Mouse (Mus musculus) small intestine, adult 2 months (tissue): ENCODE measurements at regions not wholly inside any gene's neighbourhood (a gene's known extent, or its start where the extent isn't known, plus 50 kb on each side); places are given as distances from the start of the nearest gene placed in this dataset.

ENCODE experiments used
- CTCF ChIP-seq: fragments of 200-500 bp; IDR thresholded peaks from 2 replicates; pipeline ENCODE4 v1.5.1; 2012; ENCODE audit warnings: low read depth, mild to moderate bottlenecking, control low read depth, inconsistent platforms, low read length, moderate library complexity, mixed read lengths; ENCODE audit not compliant: insufficient replicate concordance, insufficient read length; ENCODE audit errors: extremely low read depth
- POLR2A ChIP-seq: fragments of 200-500 bp; IDR thresholded peaks from 2 replicates; pipeline ENCODE4 v1.6.1; 2012; ENCODE audit warnings: low read depth, mild to moderate bottlenecking, control low read depth, inconsistent platforms, low read length, moderate library complexity

DNA sequence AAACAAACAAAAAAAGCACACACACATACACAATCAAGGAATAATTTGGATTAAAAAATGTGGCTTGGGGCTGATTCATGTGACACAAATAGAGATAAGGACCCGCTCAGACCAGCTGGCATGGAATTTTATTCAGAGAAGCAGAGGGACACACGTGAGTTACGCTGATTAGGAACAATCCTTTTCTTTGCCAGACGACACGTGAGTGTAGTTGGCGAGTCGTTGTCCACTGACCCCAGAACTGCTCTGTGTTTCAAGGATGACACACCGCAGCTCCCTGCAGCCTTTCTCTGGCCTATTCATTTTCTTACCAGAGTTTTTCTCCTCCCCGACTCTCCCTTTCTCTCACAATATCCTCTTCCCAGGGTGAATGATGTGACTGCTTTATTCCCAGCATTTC is 163.4 kb upstream of the 4933402D24Rik start:
- no peak for TF ChIP-seq POLR2A
- no peak for TF ChIP-seq CTCF
